Mouse (Mus musculus) kidney, embryonic 16.5 days (tissue): ENCODE data around the gene Extl2. TPM values are rescaled to one million over a fixed set of nuclear protein-coding genes. Genes with fewer than 3 reads are reported as not detected.
A peak's percentile ranks its signal among the peaks of the same experiment; 100 is the strongest.

Source experiments
- ATAC-seq: fragments of 200-750 bp; cut with Nextera tagmentation; 2 replicates; pipeline ENCODE4 v1.8.0; 2017; ENCODE audit warnings: moderate TSS enrichment; ENCODE audit not compliant: low FRiP score, low TSS enrichment
- H3K27ac ChIP-seq: fragments of 300-500 bp; sonication (generic); 2 replicates; pipeline ENCODE4 v1.5.1; 2014; ENCODE audit warnings: low read length
- H3K27me3 ChIP-seq: fragments of 300-500 bp; sonication (generic); 2 replicates; pipeline ENCODE4 v1.6.1; 2014; ENCODE audit warnings: low read length, control low read depth, mixed read lengths; ENCODE audit not compliant: insufficient read depth
- H3K36me3 ChIP-seq: fragments of 300-500 bp; sonication (generic); 2 replicates; pipeline ENCODE4 v1.6.1; 2014; ENCODE audit warnings: low read length, control low read depth, mixed read lengths; ENCODE audit not compliant: insufficient read depth
- H3K4me1 ChIP-seq: fragments of 300-500 bp; sonication (generic); 2 replicates; pipeline ENCODE4 v1.6.1; 2014; ENCODE audit warnings: low read length, control low read depth, mixed read lengths; ENCODE audit not compliant: insufficient read depth
- H3K4me2 ChIP-seq: fragments of 300-500 bp; sonication (generic); replicated peaks from 2 replicates; pipeline ENCODE4 v1.6.1; 2014; ENCODE audit warnings: low read depth, low read length
- H3K4me3 ChIP-seq: fragments of 300-500 bp; sonication (generic); 2 replicates; pipeline ENCODE4 v1.5.1; 2014; ENCODE audit warnings: mild to moderate bottlenecking, low read length
- H3K9ac ChIP-seq: fragments of 300-500 bp; sonication (generic); replicated peaks from 2 replicates; pipeline ENCODE4 v1.6.1; 2014; ENCODE audit warnings: low read length
- H3K9me3 ChIP-seq: fragments of 300-500 bp; sonication (generic); 2 replicates; pipeline ENCODE4 v1.6.1; 2016; ENCODE audit warnings: low read length, control low read depth
- WGBS: fragments of 180-500 bp; shearing (Covaris S2); extraction: QIAGEN DNeasy Blood & Tissue Kit; methylation state at CpG from one replicate; pipeline ENCODE4 v1.1.7; 2014; 5-methylcytosine and 5-hydroxymethylcytosine counted together
- polyA plus RNA-seq: library from polyadenylated mRNA; unstranded; fragments of >200 nt; fragmentation: Nextera tagmentation; extraction: Ambion mirVana; gene quantifications from 2 replicates; pipeline ENCODE4 v1.2.1, GENCODE M21; 2015

The Extl2 gene
- polyA plus RNA-seq, 1 experiment from 2014 or later: 22.0 TPM

GRCm38 (mm10) chr3:115974228-115974627, 33.0 kb upstream of the Extl2 start:
- Histone ChIP-seq H3K9ac (no peak overlapping the region), H3K9me3 (no peaks in the 10 kb centered on the region), H3K4me3 (no peak overlapping the region), H3K27ac (no peak overlapping the region), H3K4me1 (no peaks in the 10 kb centered on the region), H3K36me3 (peaks cover 31% of the 10 kb centered on the region), H3K27me3 (no peaks in the 10 kb centered on the region), H3K4me2 (no peak overlapping the region)
- ATAC-seq: no peak
- WGBS: 93% methylated on average over 6 of the region's 6 CpGs

GRCm38 (mm10) chr3:115974995-115975394, 32.3 kb upstream of the Extl2 start:
- WGBS: 91% methylated on average over 10 of the region's 10 CpGs
- Histone ChIP-seq H3K27me3 (no peaks in the 10 kb centered on the region), H3K4me3 (no peak overlapping the region), H3K9me3 (no peaks in the 10 kb centered on the region), H3K27ac (no peak overlapping the region), H3K4me1 (no peaks in the 10 kb centered on the region), H3K9ac (no peak overlapping the region), H3K4me2 (no peak overlapping the region), H3K36me3 (peaks cover 35% of the 10 kb centered on the region)
- no peak for ATAC-seq

- Histone ChIP-seq H3K9me3 (no peaks in the 10 kb centered on the region), H3K36me3 (peaks cover 38% of the 10 kb centered on the region), H3K4me1 (no peaks in the 10 kb centered on the region), H3K4me2 (no peak overlapping the region), H3K27ac (no peak overlapping the region), H3K9ac (no peak overlapping the region), H3K4me3 (no peak overlapping the region), H3K27me3 (no peaks in the 10 kb centered on the region)
- WGBS: 17% methylated on average over 1 of the region's 1 CpGs
- no peak for ATAC-seq
Observed at GRCm38 (mm10) chr3:115979000-115979399, 28.3 kb upstream of the Extl2 start.

- Histone ChIP-seq H3K9me3 (no peaks in the 10 kb centered on the region), H3K36me3 (peaks cover 40% of the 10 kb centered on the region), H3K27me3 (no peaks in the 10 kb centered on the region), H3K4me2 (no peak overlapping the region), H3K27ac (no peak overlapping the region), H3K9ac (no peak overlapping the region), H3K4me3 (no peak overlapping the region), H3K4me1 (no peaks in the 10 kb centered on the region)
- WGBS: 95% methylated on average over 8 of the region's 8 CpGs
- no peak for ATAC-seq
Observed at GRCm38 (mm10) chr3:115983217-115983616, 24.0 kb upstream of the Extl2 start.

- H3K27me3 ChIP-seq: no peaks in the 10 kb centered on the region
- 93% methylated on average over 9 of the region's 9 CpGs for WGBS
- no peak for ATAC-seq
- H3K4me3 ChIP-seq: no peak overlapping the region
- H3K9me3 ChIP-seq: no peaks in the 10 kb centered on the region
- H3K27ac ChIP-seq: no peak overlapping the region
- H3K4me2 ChIP-seq: no peak overlapping the region
- peaks cover 42% of the 10 kb centered on the region for H3K36me3 ChIP-seq
- no peak overlapping the region for H3K9ac ChIP-seq
- no peaks in the 10 kb centered on the region for H3K4me1 ChIP-seq
Observed at GRCm38 (mm10) chr3:115984653-115985052, 22.6 kb upstream of the Extl2 start.

GRCm38 (mm10) chr3:115985183-115985892, 21.9 kb upstream of the Extl2 start:
- H3K4me2 ChIP-seq: no peak overlapping the region
- no peak overlapping the region for H3K4me3 ChIP-seq
- no peak for ATAC-seq
- peak overlapping the region; percentile 29; the same call in 1 of the 2 replicates for H3K27ac ChIP-seq
- no peaks in the 10 kb centered on the region for H3K4me1 ChIP-seq
- H3K36me3 ChIP-seq: peaks cover 47% of the 10 kb centered on the region
- H3K27me3 ChIP-seq: no peaks in the 10 kb centered on the region
- H3K9me3 ChIP-seq: no peaks in the 10 kb centered on the region
- 71% methylated on average over 9 of the region's 9 CpGs for WGBS
- no peak overlapping the region; the same call in 1 of the 2 replicates for H3K9ac ChIP-seq

GRCm38 (mm10) chr3:115992103-115992502, 15.2 kb upstream of the Extl2 start:
- H3K27ac ChIP-seq: no peak overlapping the region
- H3K9me3 ChIP-seq: no peaks in the 10 kb centered on the region
- H3K36me3 ChIP-seq: peaks cover 23% of the 10 kb centered on the region; the same call in 1 of the 2 replicates
- H3K9ac ChIP-seq: no peak overlapping the region
- 57% methylated on average over 4 of the region's 4 CpGs for WGBS
- peaks cover 15% of the 10 kb centered on the region for H3K4me1 ChIP-seq
- H3K27me3 ChIP-seq: no peaks in the 10 kb centered on the region
- no peak overlapping the region for H3K4me3 ChIP-seq
- H3K4me2 ChIP-seq: no peak overlapping the region
- ATAC-seq: no peak

GRCm38 (mm10) chr3:115992588-115992987, 14.7 kb upstream of the Extl2 start:
- Histone ChIP-seq H3K4me1 (peaks cover 15% of the 10 kb centered on the region), H3K4me2 (0 out of 2 replicates have a peak overlapping the region, but pooled peaks have one; percentile 6), H3K4me3 (no peak overlapping the region), H3K9me3 (no peaks in the 10 kb centered on the region), H3K27me3 (no peaks in the 10 kb centered on the region), H3K36me3 (peaks cover 23% of the 10 kb centered on the region; the same call in 1 of the 2 replicates), H3K27ac (peak overlapping the region; percentile 23; the same call in 1 of the 2 replicates), H3K9ac (no peak overlapping the region)
- 46% methylated on average over 4 of the region's 4 CpGs for WGBS
- no peak for ATAC-seq

- no peaks in the 10 kb centered on the region for H3K27me3 ChIP-seq
- peak overlapping the region; percentile 23; the same call in 1 of the 2 replicates for H3K27ac ChIP-seq
- 0 out of 2 replicates have a peak overlapping the region, but pooled peaks have one; percentile 6 for H3K4me2 ChIP-seq
- H3K4me3 ChIP-seq: no peak overlapping the region
- H3K9me3 ChIP-seq: no peaks in the 10 kb centered on the region
- 25% methylated on average over 10 of the region's 10 CpGs for WGBS
- peaks cover 25% of the 10 kb centered on the region for H3K36me3 ChIP-seq
- peak; percentile 93 for ATAC-seq
- no peak overlapping the region for H3K9ac ChIP-seq
- peaks cover 15% of the 10 kb centered on the region for H3K4me1 ChIP-seq
Observed at GRCm38 (mm10) chr3:115993025-115993424, 14.2 kb upstream of the Extl2 start.

GRCm38 (mm10) chr3:115996929-115997328, 10.3 kb upstream of the Extl2 start:
- Histone ChIP-seq H3K36me3 (peaks cover 23% of the 10 kb centered on the region), H3K4me1 (peaks cover 12% of the 10 kb centered on the region), H3K9me3 (no peaks in the 10 kb centered on the region; the same call in 1 of the 2 replicates), H3K27me3 (no peaks in the 10 kb centered on the region), H3K27ac (no peak overlapping the region), H3K4me3 (no peak overlapping the region), H3K4me2 (no peak overlapping the region), H3K9ac (no peak overlapping the region)
- no peak for ATAC-seq
- WGBS: 88% methylated on average over 5 of the region's 5 CpGs
